Mouse (Mus musculus): Measurements from ENCODE around the gene Npdc1. TPM values are rescaled to one million over a fixed set of nuclear protein-coding genes. Genes with fewer than 3 reads are reported as not detected.

Gene Npdc1
- total and polyA plus RNA-seq, 3 experiments: not detected

- Histone ChIP-seq H3K4me3 (ENCODE audit: control insufficient read depth in 1 of 2, insufficient read depth in 1 of 2, low read depth in 2 of 2, low read length in 2 of 2) (no peak overlapping the region), H3K27me3 (ENCODE audit: control insufficient read depth in 1 of 2, insufficient read depth in 2 of 2, low read length in 2 of 2) (peaks cover 0 to 5% of the 10 kb centered on the region in 2 experiments; a peak in 1 of 4 replicates)
- TF ChIP-seq MYB (IDR thresholded peaks at IDR 0.05; ENCODE audit: low read depth, low read length) (no peak), MYC (IDR thresholded peaks at IDR 0.05; ENCODE audit: low read depth, low read length) (no peak), UBTF (IDR thresholded peaks at IDR 0.05; ENCODE audit: borderline replicate concordance, insufficient read depth, low read depth, low read length) (no peak), MEF2A (IDR thresholded peaks at IDR 0.05; ENCODE audit: extremely low read depth, insufficient replicate concordance, low read depth, low read length, poor library complexity, severe bottlenecking) (no peak), NRF1 (IDR thresholded peaks at IDR 0.05; ENCODE audit: insufficient read depth, low read depth, low read length, poor library complexity, severe bottlenecking) (no peak), GATA1 (IDR thresholded peaks at IDR 0.05; ENCODE audit: low read depth, low read length) (no peak), EP300 (IDR thresholded peaks at IDR 0.05; ENCODE audit: low read depth in 1 of 2, low read length in 2 of 2) (no peak), POLR2AphosphoS2 (IDR thresholded peaks at IDR 0.05; ENCODE audit: low read length) (no peak), SIN3A (IDR thresholded peaks at IDR 0.05; ENCODE audit: low read length) (no peak), TCF12 (IDR thresholded peaks at IDR 0.05; ENCODE audit: low read depth, low read length) (no peak), POLR2A (IDR thresholded peaks at IDR 0.05; ENCODE audit: control insufficient read depth in 1 of 2, insufficient read depth in 1 of 2, low read depth in 1 of 2, low read length in 2 of 2, poor library complexity in 1 of 2) (no peak), CHD1 (IDR thresholded peaks at IDR 0.05; ENCODE audit: low read depth, low read length) (no peak), MAZ (IDR thresholded peaks at IDR 0.05; ENCODE audit: low read depth, low read length) (no peak), JUND (IDR thresholded peaks at IDR 0.05; ENCODE audit: low read depth, low read length) (no peak), USF2 (IDR thresholded peaks at IDR 0.05; ENCODE audit: borderline replicate concordance in 1 of 2, insufficient read depth in 1 of 2, low read depth in 1 of 2, low read length in 2 of 2) (no peak)
These were observed 1.1 kb downstream of the Npdc1 start for GRCm38 (mm10) chr2:25400291-25400690.

GRCm38 (mm10) chr2:25400764-25401163 is 1.6 kb downstream of the Npdc1 start:
- Histone ChIP-seq H3K27me3 (ENCODE audit: control insufficient read depth in 1 of 2, insufficient read depth in 2 of 2, low read length in 2 of 2) (peaks cover 0 to 5% of the 10 kb centered on the region in 2 experiments; a peak in 1 of 4 replicates), H3K9ac (ENCODE audit: control insufficient read depth, low read depth, low read length, poor library complexity, severe bottlenecking) (no peak overlapping the region), H3K4me1 (ENCODE audit: control insufficient read depth in 1 of 2, insufficient read depth in 2 of 2, low read length in 2 of 2) (no peaks in the 10 kb centered on the region), H3K27ac (ENCODE audit: control insufficient read depth, low read depth, low read length) (no peak overlapping the region), H3K9me3 (replicated peaks; ENCODE audit: insufficient read depth, low read length) (no peaks in the 10 kb centered on the region), H3K4me3 (ENCODE audit: control insufficient read depth in 1 of 2, insufficient read depth in 1 of 2, low read depth in 2 of 2, low read length in 2 of 2) (no peak overlapping the region), H3K36me3 (ENCODE audit: control insufficient read depth in 1 of 2, insufficient read depth in 2 of 2, low read length in 2 of 2) (no peaks in the 10 kb centered on the region), H3K79me2 (ENCODE audit: control insufficient read depth, insufficient read depth, low read length, poor library complexity) (no peaks in the 10 kb centered on the region)
- TF ChIP-seq ZNF384 (IDR thresholded peaks at IDR 0.05; ENCODE audit: low read depth, low read length): no peak
- peak; percentile 41 for TF ChIP-seq RAD21 (IDR thresholded peaks at IDR 0.05; ENCODE audit: low read depth, low read length)
- TF ChIP-seq CTCF (IDR thresholded peaks at IDR 0.05 in 2 of 3, conservative IDR thresholded peaks at IDR 0.05 in 1 of 3; ENCODE audit: control insufficient read depth in 1 of 3, insufficient read depth in 1 of 3, low read depth in 2 of 3, low read length in 3 of 3, poor library complexity in 1 of 3, severe bottlenecking in 1 of 3): peak in 2 of 3 experiments; percentile 55 to 74; a peak in 4 of 6 replicates
- TF ChIP-seq MAFK (IDR thresholded peaks at IDR 0.05; ENCODE audit: borderline replicate concordance, low read depth, low read length): no peak
- TF ChIP-seq NRF1 (IDR thresholded peaks at IDR 0.05; ENCODE audit: insufficient read depth, low read depth, low read length, poor library complexity, severe bottlenecking): no peak
- TF ChIP-seq SMC3 (IDR thresholded peaks at IDR 0.05; ENCODE audit: low read depth, low read length): peak; percentile 42
- TF ChIP-seq MYC (IDR thresholded peaks at IDR 0.05; ENCODE audit: low read depth, low read length): no peak
- DNase-seq (ENCODE audit: low read depth, low spot score): no peak

More at GRCm38 (mm10) chr2:25400291-25400690, 1.1 kb downstream of the Npdc1 start:
- no peaks in the 10 kb centered on the region for H3K79me2 ChIP-seq (ENCODE audit: control insufficient read depth, insufficient read depth, low read length, poor library complexity)
- H3K9me3 ChIP-seq (replicated peaks; ENCODE audit: insufficient read depth, low read length): no peaks in the 10 kb centered on the region
- no peaks in the 10 kb centered on the region for H3K36me3 ChIP-seq (ENCODE audit: control insufficient read depth in 1 of 2, insufficient read depth in 2 of 2, low read length in 2 of 2)
- H3K9ac ChIP-seq (ENCODE audit: control insufficient read depth, low read depth, low read length, poor library complexity, severe bottlenecking): no peak overlapping the region
- no peak for DNase-seq (ENCODE audit: low read depth, low spot score)
- H3K27ac ChIP-seq (ENCODE audit: control insufficient read depth, low read depth, low read length): no peak overlapping the region
- H3K4me1 ChIP-seq (ENCODE audit: control insufficient read depth in 1 of 2, insufficient read depth in 2 of 2, low read length in 2 of 2): no peaks in the 10 kb centered on the region
